Mouse (Mus musculus): Measurements from ENCODE around the gene Olfr1418.

- TF ChIP-seq CTCF (IDR thresholded peaks at IDR 0.05; ENCODE audit: low read depth, low read length) (no peak), POLR2A (IDR thresholded peaks at IDR 0.05; ENCODE audit: insufficient read depth, low read length) (no peak), EP300 (IDR thresholded peaks at IDR 0.05; ENCODE audit: insufficient read depth, low read depth, low read length) (no peak)
Measured at GRCm38 (mm10) chr19:11808452-11808851, 52.4 kb downstream of the Olfr1418 start.
